Mouse (Mus musculus): ENCODE results near the gene Etfb. TPM values are rescaled to one million over a fixed set of nuclear protein-coding genes. Genes with fewer than 3 reads are reported as not detected.

Gene Etfb
- polyA plus RNA-seq, 2 experiments: 153 to 301 TPM

GRCm38 (mm10) chr7:43490182-43490584 is 46.3 kb downstream of the Etfb start:
- Histone ChIP-seq H3K36me3 (ENCODE audit: control insufficient read depth, insufficient read depth, low read length) (no peaks in the 10 kb centered on the region), H3K27ac (replicated peaks; ENCODE audit: low read depth, low read length) (no peak overlapping the region), H3K9ac (ENCODE audit: low read depth, low read length, severe bottlenecking) (peak overlapping the region; percentile 77), H3K27me3 (ENCODE audit: control insufficient read depth, insufficient read depth, low read length) (no peaks in the 10 kb centered on the region), H3K4me3 (replicated peaks; ENCODE audit: low read length) (peak overlapping the region; percentile 54), H3K9me3 (ENCODE audit: control insufficient read depth, low read length) (no peaks in the 10 kb centered on the region), H3K4me2 (replicated peaks; ENCODE audit: low read depth, low read length, severe bottlenecking) (peak overlapping the region; percentile 82), H3K4me1 (ENCODE audit: control insufficient read depth, insufficient read depth, low read length) (no peaks in the 10 kb centered on the region)
- DNase-seq (ENCODE audit: low spot score) (peak; percentile 55), ATAC-seq (ENCODE audit: low FRiP score, low read depth) (peak; percentile 93)
- no peak for TF ChIP-seq POLR2A (IDR thresholded peaks at IDR 0.05; ENCODE audit: borderline replicate concordance, extremely low read depth, insufficient read depth, insufficient read length)
- WGBS: 0% methylated on average over 5 of the region's 13 CpGs

- Histone ChIP-seq H3K4me1 (ENCODE audit: control insufficient read depth, insufficient read depth, low read length) (no peaks in the 10 kb centered on the region), H3K27ac (replicated peaks; ENCODE audit: low read depth, low read length) (no peak overlapping the region), H3K27me3 (ENCODE audit: control insufficient read depth, insufficient read depth, low read length) (no peaks in the 10 kb centered on the region), H3K36me3 (ENCODE audit: control insufficient read depth, insufficient read depth, low read length) (no peaks in the 10 kb centered on the region), H3K4me2 (replicated peaks; ENCODE audit: low read depth, low read length, severe bottlenecking) (no peak overlapping the region), H3K9me3 (ENCODE audit: control insufficient read depth, low read length) (no peaks in the 10 kb centered on the region), H3K4me3 (replicated peaks; ENCODE audit: low read length) (no peak overlapping the region; the same call in 1 of the 2 replicates), H3K9ac (ENCODE audit: low read depth, low read length, severe bottlenecking) (no peak overlapping the region)
- no peak for TF ChIP-seq POLR2A (IDR thresholded peaks at IDR 0.05; ENCODE audit: borderline replicate concordance, extremely low read depth, insufficient read depth, insufficient read length)
- 65% methylated on average over 9 of the region's 9 CpGs for WGBS
- ATAC-seq (ENCODE audit: low FRiP score, low read depth) (no peak), DNase-seq (ENCODE audit: low spot score) (no peak)
Observed at GRCm38 (mm10) chr7:43490861-43491260, 47.0 kb downstream of the Etfb start.

- H3K27me3 ChIP-seq (ENCODE audit: control insufficient read depth, insufficient read depth, low read length): no peaks in the 10 kb centered on the region
- H3K4me3 ChIP-seq (replicated peaks; ENCODE audit: low read length): no peak overlapping the region
- DNase-seq (ENCODE audit: low spot score) (peak; percentile 33), ATAC-seq (ENCODE audit: low FRiP score, low read depth) (no peak)
- H3K27ac ChIP-seq (replicated peaks; ENCODE audit: low read depth, low read length): no peak overlapping the region
- H3K36me3 ChIP-seq (ENCODE audit: control insufficient read depth, insufficient read depth, low read length): no peaks in the 10 kb centered on the region
- 14% methylated on average over 21 of the region's 21 CpGs for WGBS
- no peak overlapping the region for H3K4me2 ChIP-seq (replicated peaks; ENCODE audit: low read depth, low read length, severe bottlenecking)
- H3K9ac ChIP-seq (ENCODE audit: low read depth, low read length, severe bottlenecking): no peak overlapping the region
- H3K4me1 ChIP-seq (ENCODE audit: control insufficient read depth, insufficient read depth, low read length): no peaks in the 10 kb centered on the region
- H3K9me3 ChIP-seq (ENCODE audit: control insufficient read depth, low read length): no peaks in the 10 kb centered on the region
- TF ChIP-seq POLR2A (IDR thresholded peaks at IDR 0.05; ENCODE audit: borderline replicate concordance, extremely low read depth, insufficient read depth, insufficient read length): no peak
Observed at GRCm38 (mm10) chr7:43495343-43496021, 51.6 kb downstream of the Etfb start.

Small RNA genes lying within 50 kb of the gene (microRNA-seq; reads per million reads assigned to microRNA genes)
- gene Mir7051: not detected

Other genes starting within 250 kb of the Etfb start
- gene Zfp715, start 130.8 kb upstream of the Etfb start, polyA plus RNA-seq (2012; rRNA removed): 10.7 and 14.1 TPM in 2 replicates
- gene Zfp715, start 130.8 kb upstream of the Etfb start, polyA plus RNA-seq (2014; fragmentation: Nextera tagmentation; extraction: Ambion mirVana): 16.2 and 17.9 TPM in 2 replicates
- 0.19 and 0.28 TPM in 2 replicates for gene Siglecf, start 92.7 kb upstream of the Etfb start, polyA plus RNA-seq (2012; rRNA removed)
- 0.18 and 0.28 TPM in 2 replicates for gene Siglecf, start 92.7 kb upstream of the Etfb start, polyA plus RNA-seq (2014; fragmentation: Nextera tagmentation; extraction: Ambion mirVana)
- 0.13 and 0.29 TPM in 2 replicates for gene Siglecg, start 35.9 kb upstream of the Etfb start, polyA plus RNA-seq (2012; rRNA removed)
- gene Siglecg, start 35.9 kb upstream of the Etfb start, polyA plus RNA-seq (2014; fragmentation: Nextera tagmentation; extraction: Ambion mirVana): 0.07 and 0.33 TPM in 2 replicates
- not detected in 2 replicates for gene Lim2, start 16.4 kb upstream of the Etfb start, polyA plus RNA-seq (2012; rRNA removed)
- gene Lim2, start 16.4 kb upstream of the Etfb start, polyA plus RNA-seq (2014; fragmentation: Nextera tagmentation; extraction: Ambion mirVana): not detected in 2 replicates
- 0.68 and 0.88 TPM in 2 replicates for gene Nkg7, start 7.0 kb upstream of the Etfb start, polyA plus RNA-seq (2012; rRNA removed)
- 1.7 and 2.3 TPM in 2 replicates for gene Nkg7, start 7.0 kb upstream of the Etfb start, polyA plus RNA-seq (2014; fragmentation: Nextera tagmentation; extraction: Ambion mirVana)
- not detected in 2 replicates for gene Cldnd2, start 3.3 kb upstream of the Etfb start, polyA plus RNA-seq (2012; rRNA removed)
- not detected in 2 replicates for gene Cldnd2, start 3.3 kb upstream of the Etfb start, polyA plus RNA-seq (2014; fragmentation: Nextera tagmentation; extraction: Ambion mirVana)
- 1.0 and 3.2 TPM in 2 replicates for gene Gm45233, start within 50 bp of the Etfb start, polyA plus RNA-seq (2012; rRNA removed)
- gene Gm45233, start within 50 bp of the Etfb start, polyA plus RNA-seq (2014; fragmentation: Nextera tagmentation; extraction: Ambion mirVana): 0.26 and 0.63 TPM in 2 replicates
- gene Vsig10l, start 19.1 kb downstream of the Etfb start, polyA plus RNA-seq (2012; rRNA removed): 6.6 and 8.4 TPM in 2 replicates
- 4.0 and 5.0 TPM in 2 replicates for gene Vsig10l, start 19.1 kb downstream of the Etfb start, polyA plus RNA-seq (2014; fragmentation: Nextera tagmentation; extraction: Ambion mirVana)
- gene Iglon5, start 46.0 kb downstream of the Etfb start, polyA plus RNA-seq (2012; rRNA removed): 25.1 and 34.7 TPM in 2 replicates
- gene Iglon5, start 46.0 kb downstream of the Etfb start, polyA plus RNA-seq (2014; fragmentation: Nextera tagmentation; extraction: Ambion mirVana): 1.1 and 1.2 TPM in 2 replicates
- gene 4931406B18Rik, start 61.9 kb downstream of the Etfb start, polyA plus RNA-seq (2012; rRNA removed): not detected in 2 replicates
- not detected in 2 replicates for gene 4931406B18Rik, start 61.9 kb downstream of the Etfb start, polyA plus RNA-seq (2014; fragmentation: Nextera tagmentation; extraction: Ambion mirVana)
- 2.4 and 3.0 TPM in 2 replicates for gene Cd33, start 100.3 kb downstream of the Etfb start, polyA plus RNA-seq (2012; rRNA removed)
- 2.9 and 3.1 TPM in 2 replicates for gene Cd33, start 100.3 kb downstream of the Etfb start, polyA plus RNA-seq (2014; fragmentation: Nextera tagmentation; extraction: Ambion mirVana)
- 4.9 and 5.7 TPM in 2 replicates for gene Zfp658, start 118.2 kb downstream of the Etfb start, polyA plus RNA-seq (2012; rRNA removed)
- 3.6 and 3.8 TPM in 2 replicates for gene Zfp658, start 118.2 kb downstream of the Etfb start, polyA plus RNA-seq (2014; fragmentation: Nextera tagmentation; extraction: Ambion mirVana)
- 5.8 and 6.7 TPM in 2 replicates for gene Zfp719, start 135.5 kb downstream of the Etfb start, polyA plus RNA-seq (2012; rRNA removed)
- 13.1 and 16.0 TPM in 2 replicates for gene Zfp719, start 135.5 kb downstream of the Etfb start, polyA plus RNA-seq (2014; fragmentation: Nextera tagmentation; extraction: Ambion mirVana)
- 0.04 and 0.11 TPM in 2 replicates for gene Zfp819, start 163.1 kb downstream of the Etfb start, polyA plus RNA-seq (2012; rRNA removed)
- gene Zfp819, start 163.1 kb downstream of the Etfb start, polyA plus RNA-seq (2014; fragmentation: Nextera tagmentation; extraction: Ambion mirVana): 0.19 TPM in 1 of 2 replicates, not detected in the other
- not detected in 2 replicates for gene Ceacam18, start 190.6 kb downstream of the Etfb start, polyA plus RNA-seq (2012; rRNA removed)
- not detected in 2 replicates for gene Ceacam18, start 190.6 kb downstream of the Etfb start, polyA plus RNA-seq (2014; fragmentation: Nextera tagmentation; extraction: Ambion mirVana)
- gene Siglece, start 216.1 kb downstream of the Etfb start, polyA plus RNA-seq (2012; rRNA removed): 0.65 and 1.1 TPM in 2 replicates
- gene Siglece, start 216.1 kb downstream of the Etfb start, polyA plus RNA-seq (2014; fragmentation: Nextera tagmentation; extraction: Ambion mirVana): 0.55 and 1.1 TPM in 2 replicates
- gene Ctu1, start 227.9 kb downstream of the Etfb start, polyA plus RNA-seq (2012; rRNA removed): 13.4 and 15.8 TPM in 2 replicates
- gene Ctu1, start 227.9 kb downstream of the Etfb start, polyA plus RNA-seq (2014; fragmentation: Nextera tagmentation; extraction: Ambion mirVana): 11.2 and 12.0 TPM in 2 replicates
- gene Klk14, start 246.3 kb downstream of the Etfb start, polyA plus RNA-seq (2012; rRNA removed): 0.14 and 0.20 TPM in 2 replicates
- gene Klk14, start 246.3 kb downstream of the Etfb start, polyA plus RNA-seq (2014; fragmentation: Nextera tagmentation; extraction: Ambion mirVana): not detected in 2 replicates